Mouse (Mus musculus): Measurements from ENCODE around the gene Tnfrsf4. TPM values are rescaled to one million over a fixed set of nuclear protein-coding genes. Genes with fewer than 3 reads are reported as not detected.

Tnfrsf4 gene
- total RNA-seq (2021) = 1 to 10 TPM in 1 of 2 experiments, under 1 TPM in 1; 0.75 to 2.1 TPM
- long read RNA-seq, experiment 1 = 0 reads
- long read RNA-seq, experiment 2 = 0 reads

GRCm38 (mm10) chr4:156013637-156014036, at the start of gene Tnfrsf4:
Tnfrsf4 (plus strand) TSS chr4:156013843.
- DNase-seq = peak; percentile 13
- intact Hi-C loops (cut with DNase I) = no loop called here
- no peak for TF ChIP-seq CTCF (IDR thresholded peaks at IDR 0.05)
- Histone ChIP-seq H3K4me3 (no peak within 1 kb of the TSS), H3K27ac (no peak within 1 kb of the TSS)

DNA sequence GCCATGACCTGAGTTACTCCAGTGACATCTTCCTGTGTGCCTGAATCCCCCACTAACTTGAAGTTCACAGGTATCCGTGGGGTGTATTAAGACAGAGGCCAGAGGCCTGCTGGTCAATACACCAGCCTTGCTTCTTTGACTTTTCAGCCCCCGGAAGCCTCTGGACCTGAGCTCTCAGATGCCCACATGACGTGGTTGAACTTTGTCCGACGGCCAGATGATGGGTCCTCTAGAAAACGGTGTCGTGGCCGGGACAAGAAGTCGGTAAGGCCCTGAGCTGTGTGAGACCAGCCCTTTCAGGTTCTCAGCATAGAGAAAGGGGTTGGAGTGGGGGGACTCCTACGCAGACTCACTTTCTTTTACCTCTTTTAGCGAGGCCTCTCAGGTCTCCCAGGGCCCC, 49.2 kb upstream of the Tnfrsf4 start:
- Histone ChIP-seq H3K4me3 (no peak overlapping the region), H3K27ac (no peak overlapping the region)
- TF ChIP-seq CTCF (IDR thresholded peaks at IDR 0.05) = no peak
- DNase-seq = no peak
- intact Hi-C loops (cut with DNase I) = no loop called here

- H3K27ac ChIP-seq = no peak overlapping the region
- no peak for DNase-seq
- intact Hi-C loops (cut with DNase I) = no loop called here
- H3K4me3 ChIP-seq = no peak overlapping the region
- TF ChIP-seq CTCF (IDR thresholded peaks at IDR 0.05) = no peak
These were observed 44.5 kb upstream of the Tnfrsf4 start for GRCm38 (mm10) chr4:155969043-155969653.

DNA sequence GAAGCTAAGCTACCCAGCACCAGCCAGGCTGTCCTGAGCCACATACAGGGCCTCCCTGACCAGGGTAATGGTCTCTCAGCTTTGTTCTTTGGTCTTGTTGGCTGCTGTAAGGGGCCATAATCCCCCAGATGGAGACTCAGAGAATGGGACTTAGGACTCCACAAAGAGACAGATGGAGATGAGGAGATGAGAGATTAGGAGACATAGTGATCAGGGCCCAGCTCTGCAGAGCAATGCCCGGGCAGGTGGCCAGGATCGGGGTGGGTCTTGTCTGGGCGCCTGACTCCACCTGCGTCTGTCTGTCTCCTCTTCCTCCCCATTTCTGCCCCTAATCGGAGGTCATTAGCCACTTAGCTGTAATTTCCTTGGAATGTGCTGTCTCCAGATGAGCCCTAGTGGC, 43.4 kb upstream of the Tnfrsf4 start:
- no peak for DNase-seq
- no peak overlapping the region for H3K27ac ChIP-seq
- intact Hi-C loops (cut with DNase I) = no loop called here
- H3K4me3 ChIP-seq = no peak overlapping the region
- no peak for TF ChIP-seq CTCF (IDR thresholded peaks at IDR 0.05)

DNA sequence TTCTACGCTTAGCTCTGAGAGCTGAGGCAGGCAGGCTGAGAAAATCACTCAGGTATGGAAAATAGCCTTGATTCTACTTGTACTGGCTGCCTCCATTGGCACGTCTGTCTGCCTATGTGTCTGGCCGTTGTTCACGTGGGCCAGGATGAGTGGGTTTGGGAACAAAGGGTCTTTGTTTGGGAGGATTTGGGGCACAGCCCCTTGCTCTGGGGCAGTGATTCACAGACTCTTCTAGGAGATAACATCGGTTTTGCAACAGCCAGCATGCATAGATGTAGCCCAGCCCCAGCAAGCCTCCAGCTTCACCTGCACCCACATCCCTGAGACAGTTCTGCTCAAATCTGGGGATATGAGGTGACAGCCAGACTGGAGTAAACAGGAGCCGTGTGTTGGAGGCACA, 41.0 kb upstream of the Tnfrsf4 start:
- Histone ChIP-seq H3K4me3 (no peak overlapping the region), H3K27ac (no peak overlapping the region)
- intact Hi-C loops (cut with DNase I) = no loop called here
- no peak for DNase-seq
- no peak for TF ChIP-seq CTCF (IDR thresholded peaks at IDR 0.05)

- intact Hi-C loops (cut with DNase I) = no loop called here
- DNase-seq = no peak
- H3K4me3 ChIP-seq = no peak overlapping the region
- H3K27ac ChIP-seq = no peak overlapping the region
- peak; percentile 5; the same call in 1 of the 2 replicates for TF ChIP-seq CTCF (IDR thresholded peaks at IDR 0.05)
These were observed 40.4 kb upstream of the Tnfrsf4 start for GRCm38 (mm10) chr4:155973239-155973638.

DNA sequence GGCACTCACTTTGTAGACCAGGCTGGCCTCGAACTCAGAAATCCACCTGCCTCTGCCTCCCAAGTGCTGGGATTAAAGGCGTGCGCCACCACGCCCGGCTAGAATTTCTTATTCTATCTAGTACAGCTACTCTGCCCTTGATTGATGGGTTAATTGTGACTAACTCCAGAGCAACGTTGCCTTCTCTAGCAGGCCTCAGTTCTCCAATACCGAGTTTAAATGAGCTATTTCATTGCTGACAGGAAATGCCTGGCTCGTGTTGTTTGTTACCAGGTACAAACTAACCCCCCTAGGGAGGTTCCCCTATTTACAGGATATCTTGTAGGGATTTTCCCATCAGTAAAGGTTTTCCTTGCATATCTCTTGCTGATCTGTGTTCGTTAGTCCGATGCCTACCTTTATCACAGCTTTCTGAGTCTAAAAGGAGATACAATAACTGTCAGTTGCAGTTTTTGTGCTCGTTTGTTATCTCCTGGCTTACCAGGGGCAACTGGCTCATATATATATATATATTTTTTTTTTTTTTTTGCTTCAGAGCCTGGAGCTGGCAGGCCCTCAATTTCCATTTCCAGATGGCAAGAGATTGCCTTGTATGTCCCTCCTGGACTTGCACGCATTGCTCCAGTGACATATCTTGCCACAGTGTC, 32.1 kb upstream of the Tnfrsf4 start:
- no peak overlapping the region for H3K4me3 ChIP-seq
- no peak overlapping the region for H3K27ac ChIP-seq
- no peak for DNase-seq
- intact Hi-C loops (cut with DNase I) = no loop called here
- no peak for TF ChIP-seq CTCF (IDR thresholded peaks at IDR 0.05)

GRCm38 (mm10) chr4:155983788-155984187, 29.9 kb upstream of the Tnfrsf4 start:
- Histone ChIP-seq H3K4me3 (no peak overlapping the region), H3K27ac (no peak overlapping the region)
- no peak for DNase-seq
- intact Hi-C loops (cut with DNase I) = no loop called here
- TF ChIP-seq CTCF (IDR thresholded peaks at IDR 0.05) = no peak

DNA sequence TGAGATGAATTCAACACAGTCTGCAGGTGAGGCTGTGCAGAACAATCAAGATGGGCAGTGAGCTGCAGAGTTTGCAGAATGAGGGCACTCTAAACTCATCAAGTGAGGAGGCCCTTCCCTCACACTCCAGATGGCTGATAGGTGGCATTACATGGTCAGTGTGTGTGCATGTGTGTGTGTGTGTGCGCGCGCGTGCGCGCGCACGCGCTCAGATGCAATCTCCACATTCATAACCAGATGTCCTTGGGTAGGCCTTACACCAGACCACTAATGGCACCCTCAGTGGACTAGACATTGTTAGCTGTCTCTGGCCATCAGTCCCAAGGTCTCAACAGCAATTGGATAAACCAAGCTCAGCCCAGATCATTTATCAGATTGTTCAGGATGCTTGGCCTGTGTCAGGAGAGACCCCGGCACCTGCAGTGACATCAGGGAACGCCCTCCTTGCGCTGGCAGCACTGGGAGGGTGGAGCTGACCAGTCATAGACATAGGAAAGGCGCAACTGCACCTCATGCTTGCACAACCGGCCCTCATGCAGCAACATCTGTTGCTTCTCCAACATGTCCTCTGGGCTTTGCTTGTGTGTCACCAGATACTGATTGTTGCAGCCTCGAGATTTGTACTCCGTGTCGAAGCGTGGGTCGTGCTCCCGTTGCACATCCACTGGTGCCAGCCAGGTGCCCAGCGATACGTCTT, 22.3 kb upstream of the Tnfrsf4 start:
- Histone ChIP-seq H3K27ac (peak overlapping the region; percentile 99), H3K4me3 (peak overlapping the region; percentile 92)
- TF ChIP-seq CTCF (IDR thresholded peaks at IDR 0.05) = no peak
- no peak for DNase-seq
- intact Hi-C loops (cut with DNase I) = loop anchor here (5.0 kb wide), 2 partner anchors 49 to 116 kb away; partner anchors contain the start of genes 9430015G10Rik and Ube2j2

- intact Hi-C loops (cut with DNase I) = loop anchor here (1.0 to 5.0 kb wide), 3 partner anchors 32 to 115 kb away; partner anchors contain the start of genes 9430015G10Rik and Ube2j2
- no peak for DNase-seq
- Histone ChIP-seq H3K27ac (peak overlapping the region; percentile 99), H3K4me3 (peak overlapping the region; percentile 92)
- TF ChIP-seq CTCF (IDR thresholded peaks at IDR 0.05) = no peak
These were observed 21.8 kb upstream of the Tnfrsf4 start for GRCm38 (mm10) chr4:155991908-155992230.

- peak within 1 kb of the TSS; percentile 100 for H3K27ac ChIP-seq
- DNase-seq = peak; percentile 89
- TF ChIP-seq CTCF (IDR thresholded peaks at IDR 0.05) = peak; percentile 89
- H3K4me3 ChIP-seq = peak within 1 kb of the TSS; percentile 92
- intact Hi-C loops (cut with DNase I) = loop anchor here (1.0 to 5.0 kb wide), 3 partner anchors 32 to 115 kb away; partner anchors contain the start of genes 9430015G10Rik and Ube2j2
These were observed 21.3 kb upstream of the Tnfrsf4 start, which contains the start of the genes B3galt6 and Sdf4 for GRCm38 (mm10) chr4:155992241-155992905. B3galt6 (minus strand) TSS chr4:155992649. Sdf4 (plus strand) TSS chr4:155992872.

DNA sequence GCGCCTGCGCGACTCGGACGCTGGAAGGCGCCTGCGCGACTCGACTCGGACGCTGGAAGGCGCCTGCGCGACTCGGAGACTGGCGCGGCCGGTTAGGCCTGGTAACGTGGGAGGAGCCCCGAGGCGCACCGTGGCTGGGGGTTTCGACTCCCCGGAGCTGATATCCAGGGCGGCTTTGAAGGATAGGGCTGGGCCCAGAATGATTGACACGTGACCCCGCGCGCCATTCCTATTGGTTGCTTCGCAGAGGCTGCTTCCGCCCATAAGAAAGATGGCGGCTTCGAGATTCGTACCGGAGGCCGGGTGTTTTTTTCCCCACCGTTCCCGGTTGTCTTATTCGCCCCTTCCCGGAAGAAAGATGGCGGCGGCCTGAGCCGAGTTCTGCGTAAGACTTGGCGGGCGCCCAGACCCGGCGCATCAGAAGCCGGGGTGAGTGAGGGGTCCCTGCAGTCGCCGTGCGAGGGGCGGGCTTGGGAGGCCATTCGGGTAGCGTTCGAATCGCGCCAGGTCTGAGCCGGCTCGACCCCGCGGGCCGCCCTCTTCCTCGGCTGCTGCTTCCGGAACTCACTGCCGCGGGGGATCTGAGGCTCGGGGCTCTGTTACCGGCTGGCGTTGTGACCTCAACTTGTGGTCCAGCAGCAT, 20.6 kb upstream of the Tnfrsf4 start:
- TF ChIP-seq CTCF (IDR thresholded peaks at IDR 0.05) = no peak
- peak; percentile 96 for DNase-seq
- peak overlapping the region; percentile 85 for H3K4me3 ChIP-seq
- intact Hi-C loops (cut with DNase I) = loop anchor here (1.0 to 5.0 kb wide), 3 partner anchors 31 to 114 kb away; partner anchors contain the start of genes 9430015G10Rik and Ube2j2
- H3K27ac ChIP-seq = peak overlapping the region; percentile 100

Measured in gastrocnemius, adult 2 months (tissue).